24 mouse cellular contexts compared by ENCODE assay signal in genomic region chr2:181871039-181871438, GRCm38 (mm10). TPM values are rescaled to one million over a fixed set of nuclear protein-coding genes. Genes with fewer than 3 reads are reported as not detected.
A peak's percentile ranks its signal among the peaks of the same experiment; 100 is the strongest.
DNase-seq lines count a peak whose midpoint lies in the region; ATAC-seq and TF ChIP-seq lines count a peak whose summit lies in the region.
"Had no signal": no experiment of that assay in that cellular context is flagged by ENCODE, and none has a peak within 500 bp of the region (broad histone marks: within the 10 kb centered on the region; RNA-seq: fewer than 3 reads in every experiment).

No protein-coding gene starts in this region.

- H3K4me3 ChIP-seq in forebrain, embryonic 13.5 days = no peak overlapping the region
- no peak overlapping the region for H3K4me3 ChIP-seq in forebrain, embryonic 14.5 days (ENCODE audit: low read depth, low read length)
- H3K4me3 ChIP-seq in hindbrain, postnatal 0 days (ENCODE audit: low read length) = no peak overlapping the region
- no peak overlapping the region for H3K4me3 ChIP-seq in hindbrain, embryonic 11.5 days (ENCODE audit: low read depth, low read length)
- no peak overlapping the region for H3K4me3 ChIP-seq in liver, embryonic 11.5 days (ENCODE audit: low read depth, low read length)
- no peak overlapping the region for H3K4me3 ChIP-seq in liver, postnatal 0 days (ENCODE audit: low read depth, low read length)
- no peak overlapping the region for H3K4me3 ChIP-seq in embryonic facial prominence, embryonic 15.5 days (replicated peaks)
- H3K4me3 ChIP-seq: forebrain, embryonic 10.5 days; layer of hippocampus, adult 2 months; left cerebral cortex, adult 2 months; lung, embryonic 15.5 days; midbrain, embryonic 10.5 days; midbrain, embryonic 15.5 days had no signal

- H3K4me2 ChIP-seq in forebrain, embryonic 13.5 days = no peak overlapping the region
- no peak overlapping the region for H3K4me2 ChIP-seq in forebrain, embryonic 14.5 days (ENCODE audit: low read length)
- no peak overlapping the region for H3K4me2 ChIP-seq in hindbrain, postnatal 0 days (ENCODE audit: low read depth, low read length)
- H3K4me2 ChIP-seq in hindbrain, embryonic 11.5 days (replicated peaks; ENCODE audit: low read depth, low read length) = no peak overlapping the region
- H3K4me2 ChIP-seq in liver, embryonic 11.5 days = no peak overlapping the region
- no peak overlapping the region for H3K4me2 ChIP-seq in liver, postnatal 0 days (ENCODE audit: low read depth, low read length)
- no peak overlapping the region for H3K4me2 ChIP-seq in embryonic facial prominence, embryonic 15.5 days (replicated peaks)
- H3K4me2 ChIP-seq: heart, embryonic 11.5 days; lung, embryonic 15.5 days; midbrain, embryonic 15.5 days had no signal

- no peak overlapping the region for H3K27ac ChIP-seq in forebrain, embryonic 13.5 days
- no peak overlapping the region for H3K27ac ChIP-seq in forebrain, embryonic 14.5 days (ENCODE audit: low read depth, low read length)
- H3K27ac ChIP-seq in hindbrain, postnatal 0 days = no peak overlapping the region
- H3K27ac ChIP-seq in hindbrain, embryonic 11.5 days (ENCODE audit: low read depth, low read length) = no peak overlapping the region
- H3K27ac ChIP-seq in liver, embryonic 11.5 days (ENCODE audit: low read depth, low read length) = no peak overlapping the region
- H3K27ac ChIP-seq in liver, postnatal 0 days (ENCODE audit: low read depth) = no peak overlapping the region
- H3K27ac ChIP-seq in embryonic facial prominence, embryonic 15.5 days (replicated peaks) = no peak overlapping the region
- H3K27ac ChIP-seq: forebrain, embryonic 10.5 days; layer of hippocampus, adult 2 months; left cerebral cortex, adult 2 months; liver, embryonic 14.5 days; lung, embryonic 15.5 days; midbrain, embryonic 10.5 days; midbrain, embryonic 15.5 days had no signal

- H3K4me1 ChIP-seq in forebrain, embryonic 13.5 days = peaks cover 11% of the 10 kb centered on the region; the same call in 1 of the 2 replicates
- H3K4me1 ChIP-seq in forebrain, embryonic 14.5 days (ENCODE audit: control insufficient read depth, insufficient read depth, low read length) = no peaks in the 10 kb centered on the region
- no peaks in the 10 kb centered on the region for H3K4me1 ChIP-seq in hindbrain, postnatal 0 days (ENCODE audit: insufficient read depth, low read length)
- no peaks in the 10 kb centered on the region for H3K4me1 ChIP-seq in hindbrain, embryonic 11.5 days (replicated peaks; ENCODE audit: control insufficient read depth, insufficient read depth, low read length)
- H3K4me1 ChIP-seq in liver, embryonic 11.5 days (replicated peaks; ENCODE audit: control insufficient read depth, insufficient read depth, low read length) = no peaks in the 10 kb centered on the region; the same call in 1 of the 2 replicates
- no peaks in the 10 kb centered on the region for H3K4me1 ChIP-seq in liver, postnatal 0 days (ENCODE audit: insufficient read depth)
- H3K4me1 ChIP-seq in embryonic facial prominence, embryonic 15.5 days = no peaks in the 10 kb centered on the region
- H3K4me1 ChIP-seq: forebrain, embryonic 10.5 days; lung, embryonic 15.5 days; midbrain, embryonic 10.5 days had no signal

- no peaks in the 10 kb centered on the region for H3K27me3 ChIP-seq in forebrain, embryonic 13.5 days
- H3K27me3 ChIP-seq in forebrain, embryonic 14.5 days (replicated peaks; ENCODE audit: control insufficient read depth, insufficient read depth, low read length) = no peaks in the 10 kb centered on the region
- H3K27me3 ChIP-seq in hindbrain, postnatal 0 days (ENCODE audit: insufficient read depth, low read length) = no peaks in the 10 kb centered on the region
- no peaks in the 10 kb centered on the region for H3K27me3 ChIP-seq in hindbrain, embryonic 11.5 days (ENCODE audit: control insufficient read depth, insufficient read depth, low read length)
- H3K27me3 ChIP-seq in liver, embryonic 11.5 days (replicated peaks; ENCODE audit: control insufficient read depth, insufficient read depth, low read length) = no peaks in the 10 kb centered on the region
- H3K27me3 ChIP-seq in liver, postnatal 0 days (ENCODE audit: insufficient read depth, low read length) = no peaks in the 10 kb centered on the region
- H3K27me3 ChIP-seq in embryonic facial prominence, embryonic 15.5 days = no peaks in the 10 kb centered on the region
- H3K27me3 ChIP-seq: lung, embryonic 15.5 days; midbrain, embryonic 15.5 days; Patski had no signal

- H3K9me3 ChIP-seq in forebrain, embryonic 13.5 days (replicated peaks) = no peaks in the 10 kb centered on the region
- H3K9me3 ChIP-seq in forebrain, embryonic 14.5 days (replicated peaks; ENCODE audit: control insufficient read depth, low read length) = no peaks in the 10 kb centered on the region
- H3K9me3 ChIP-seq in hindbrain, postnatal 0 days (ENCODE audit: low read length) = no peaks in the 10 kb centered on the region
- no peaks in the 10 kb centered on the region for H3K9me3 ChIP-seq in hindbrain, embryonic 11.5 days (ENCODE audit: control insufficient read depth, low read length)
- no peaks in the 10 kb centered on the region for H3K9me3 ChIP-seq in liver, embryonic 11.5 days (ENCODE audit: control insufficient read depth, low read length)
- no peaks in the 10 kb centered on the region for H3K9me3 ChIP-seq in liver, postnatal 0 days (ENCODE audit: low read length)
- H3K9me3 ChIP-seq in embryonic facial prominence, embryonic 15.5 days (replicated peaks) = no peaks in the 10 kb centered on the region
- H3K9me3 ChIP-seq: forebrain, embryonic 10.5 days; lung, embryonic 15.5 days; midbrain, embryonic 10.5 days; midbrain, embryonic 15.5 days had no signal

- H3K9ac ChIP-seq in forebrain, embryonic 13.5 days = no peak overlapping the region
- no peak overlapping the region for H3K9ac ChIP-seq in forebrain, embryonic 14.5 days (ENCODE audit: low read length)
- H3K9ac ChIP-seq in hindbrain, postnatal 0 days (replicated peaks; ENCODE audit: low read length) = no peak overlapping the region
- no peak overlapping the region for H3K9ac ChIP-seq in hindbrain, embryonic 11.5 days (ENCODE audit: low read depth, low read length)
- no peak overlapping the region for H3K9ac ChIP-seq in liver, embryonic 11.5 days (ENCODE audit: low read depth, low read length)
- H3K9ac ChIP-seq in liver, postnatal 0 days (replicated peaks) = no peak overlapping the region
- no peak overlapping the region for H3K9ac ChIP-seq in embryonic facial prominence, embryonic 15.5 days
- H3K9ac ChIP-seq: liver, embryonic 14.5 days; lung, embryonic 15.5 days; midbrain, embryonic 15.5 days had no signal

- peaks cover 60% of the 10 kb centered on the region for H3K36me3 ChIP-seq in forebrain, embryonic 13.5 days (ENCODE audit: poor library complexity, severe bottlenecking)
- H3K36me3 ChIP-seq in forebrain, embryonic 14.5 days (ENCODE audit: control insufficient read depth, insufficient read depth, low read length) = peaks cover 37% of the 10 kb centered on the region
- H3K36me3 ChIP-seq in hindbrain, postnatal 0 days (ENCODE audit: insufficient read depth, low read length) = peaks cover 7% of the 10 kb centered on the region
- H3K36me3 ChIP-seq in hindbrain, embryonic 11.5 days (ENCODE audit: control insufficient read depth, insufficient read depth, low read length) = no peaks in the 10 kb centered on the region
- peaks cover 5% of the 10 kb centered on the region; the same call in 1 of the 2 replicates for H3K36me3 ChIP-seq in liver, embryonic 11.5 days (ENCODE audit: control insufficient read depth, insufficient read depth, low read length)
- 0 out of 2 replicates have a peak, but pooled peaks cover 14% of the 10 kb centered on the region for H3K36me3 ChIP-seq in liver, postnatal 0 days (replicated peaks; ENCODE audit: insufficient read depth, low read length)
- peaks cover 23% of the 10 kb centered on the region for H3K36me3 ChIP-seq in embryonic facial prominence, embryonic 15.5 days

- ATAC-seq in forebrain, embryonic 13.5 days = peak; percentile 38; the same call in 1 of the 2 replicates
- ATAC-seq in forebrain, embryonic 14.5 days = no peak
- ATAC-seq in hindbrain, postnatal 0 days = peak; percentile 58; the same call in 1 of the 2 replicates
- no peak; the same call in 1 of the 2 replicates for ATAC-seq in hindbrain, embryonic 11.5 days (ENCODE audit: low FRiP score)
- 0 out of 2 replicates have a peak, but pooled peaks have one; percentile 43 for ATAC-seq in liver, embryonic 11.5 days (replicated peaks; ENCODE audit: low FRiP score)
- ATAC-seq in liver, postnatal 0 days = no peak
- ATAC-seq in embryonic facial prominence, embryonic 15.5 days (ENCODE audit: insufficient number of reproducible peaks, low FRiP score, low TSS enrichment, low read depth) = 0 out of 2 replicates have a peak, but pooled peaks have one; percentile 24
- ATAC-seq: Patski had no signal

- no peak for TF ChIP-seq CTCF in hindbrain, postnatal 0 days (IDR thresholded peaks at IDR 0.05; ENCODE audit: low read depth)
- no peak for TF ChIP-seq CTCF in liver, postnatal 0 days (IDR thresholded peaks at IDR 0.05; ENCODE audit: low read depth)

- WGBS in forebrain, embryonic 13.5 days = 91% methylated on average over 2 of the region's 2 CpGs
- 93% methylated on average over 2 of the region's 2 CpGs for WGBS in forebrain, embryonic 14.5 days
- WGBS in hindbrain, postnatal 0 days = 95% methylated on average over 2 of the region's 2 CpGs
- 92% methylated on average over 2 of the region's 2 CpGs for WGBS in hindbrain, embryonic 11.5 days
- WGBS in liver, embryonic 11.5 days = 89% methylated on average over 2 of the region's 2 CpGs
- WGBS in liver, postnatal 0 days (ENCODE audit: insufficient replicate concordance) = 90% methylated on average over 2 of the region's 2 CpGs
- 92% methylated on average over 2 of the region's 2 CpGs for WGBS in embryonic facial prominence, embryonic 15.5 days

- TF ChIP-seq EP300 in liver, postnatal 0 days (IDR thresholded peaks at IDR 0.05; ENCODE audit: low read depth) = no peak

- DNase-seq in forebrain, embryonic 14.5 days (ENCODE audit: low spot score) = no peak
- no peak for DNase-seq in hindbrain, postnatal 0 days (ENCODE audit: low spot score)
- DNase-seq in hindbrain, embryonic 11.5 days (ENCODE audit: low spot score) = no peak
- DNase-seq in liver, embryonic 11.5 days (ENCODE audit: low spot score) = no peak
- no peak for DNase-seq in liver, postnatal 0 days
- DNase-seq: adrenal gland, postnatal 10 days; cerebellum, adult 8-10 months; cerebellum, postnatal 25 days; gastrocnemius, postnatal 25 days; heart, adult 18-20 months; heart, postnatal 4 days; kidney, adult 11 months; kidney, postnatal 36 days had no signal

RNA-seq across cellular contexts. Expression of gene Polr3k, which starts 6.9 kb away (rescaled TPM):
- polyA plus RNA-seq in forebrain, embryonic 13.5 days (2015; fragmentation: Nextera tagmentation; extraction: Ambion mirVana) = 113 and 117 TPM in 2 replicates
- polyA plus RNA-seq in forebrain, embryonic 14.5 days (2014; fragmentation: Nextera tagmentation; extraction: Ambion mirVana) = 102 and 108 TPM in 2 replicates
- total RNA-seq in hindbrain, postnatal 0 days (2014; rRNA removed) = 36.5 and 37.1 TPM in 2 replicates
- 67.5 and 68.3 TPM in 2 replicates for polyA plus RNA-seq in hindbrain, postnatal 0 days (2015; fragmentation: Nextera tagmentation; extraction: Ambion mirVana)
- polyA plus RNA-seq in hindbrain, embryonic 11.5 days (2014; fragmentation: Nextera tagmentation; extraction: Ambion mirVana) = 96.5 and 97.5 TPM in 2 replicates
- polyA plus RNA-seq in liver, embryonic 11.5 days (2014; fragmentation: Nextera tagmentation; extraction: Ambion mirVana) = 64.7 and 73.6 TPM in 2 replicates
- polyA plus RNA-seq in liver, postnatal 0 days (2015; fragmentation: Nextera tagmentation; extraction: Ambion mirVana) = 15.5 and 15.6 TPM in 2 replicates
- 59.5 and 62.8 TPM in 2 replicates for polyA plus RNA-seq in embryonic facial prominence, embryonic 15.5 days (2015; fragmentation: Nextera tagmentation; extraction: Ambion mirVana)

RNA-seq across cellular contexts. Expression of gene Pcmtd2, which starts 33.4 kb away (rescaled TPM):
- 36.2 and 36.8 TPM in 2 replicates for polyA plus RNA-seq in forebrain, embryonic 13.5 days (2015; fragmentation: Nextera tagmentation; extraction: Ambion mirVana)
- 30.0 and 36.6 TPM in 2 replicates for polyA plus RNA-seq in forebrain, embryonic 14.5 days (2014; fragmentation: Nextera tagmentation; extraction: Ambion mirVana)
- total RNA-seq in hindbrain, postnatal 0 days (2014; rRNA removed) = 18.6 and 36.3 TPM in 2 replicates
- polyA plus RNA-seq in hindbrain, postnatal 0 days (2015; fragmentation: Nextera tagmentation; extraction: Ambion mirVana) = 24.7 and 25.8 TPM in 2 replicates
- 33.8 and 34.3 TPM in 2 replicates for polyA plus RNA-seq in hindbrain, embryonic 11.5 days (2014; fragmentation: Nextera tagmentation; extraction: Ambion mirVana)
- polyA plus RNA-seq in liver, embryonic 11.5 days (2014; fragmentation: Nextera tagmentation; extraction: Ambion mirVana) = 21.6 and 25.3 TPM in 2 replicates
- polyA plus RNA-seq in liver, postnatal 0 days (2015; fragmentation: Nextera tagmentation; extraction: Ambion mirVana) = 10.5 and 11.1 TPM in 2 replicates
- polyA plus RNA-seq in embryonic facial prominence, embryonic 15.5 days (2015; fragmentation: Nextera tagmentation; extraction: Ambion mirVana) = 34.8 and 36.8 TPM in 2 replicates

Comparison
In these comparisons a context has a peak if more than half of its experiments do, and no peak if none do; other contexts are left out.
1. ATAC-seq: peak in forebrain, embryonic 13.5 days (single experiment), hindbrain, postnatal 0 days (single experiment), liver, embryonic 11.5 days (single experiment) and embryonic facial prominence, embryonic 15.5 days (single experiment); none in forebrain, embryonic 14.5 days (single experiment), hindbrain, embryonic 11.5 days (single experiment) and liver, postnatal 0 days (single experiment).